Mouse (Mus musculus) intestine, embryonic 16.5 days (tissue): Measurements from ENCODE around the gene Eed. TPM values are rescaled to one million over a fixed set of nuclear protein-coding genes. Genes with fewer than 3 reads are reported as not detected.

Experiments used
- ATAC-seq: fragments of 200-750 bp; cut with Nextera tagmentation; 2 replicates; pipeline ENCODE4 v1.8.0; 2017; ENCODE audit warnings: moderate TSS enrichment, moderate library complexity
- H3K27ac ChIP-seq: fragments of 300-500 bp; sonication (generic); 2 replicates; pipeline ENCODE4 v1.5.1; 2014; ENCODE audit warnings: mild to moderate bottlenecking, low read length
- H3K27me3 ChIP-seq: fragments of 300-500 bp; sonication (generic); replicated peaks from 2 replicates; pipeline ENCODE4 v1.6.1; 2014; ENCODE audit warnings: low read length, control low read depth, mixed read lengths; ENCODE audit not compliant: control insufficient read depth, insufficient read depth
- H3K36me3 ChIP-seq: fragments of 300-500 bp; sonication (generic); 2 replicates; pipeline ENCODE4 v1.6.1; 2014; ENCODE audit warnings: low read length, control low read depth; ENCODE audit not compliant: control insufficient read depth, insufficient read depth
- H3K4me1 ChIP-seq: fragments of 300-500 bp; sonication (generic); 2 replicates; pipeline ENCODE4 v1.6.1; 2014; ENCODE audit warnings: low read length, control low read depth, mixed read lengths; ENCODE audit not compliant: control insufficient read depth, insufficient read depth
- H3K4me2 ChIP-seq: fragments of 300-500 bp; sonication (generic); 2 replicates; pipeline ENCODE4 v1.6.1; 2014; ENCODE audit warnings: low read depth, low read length, control low read depth
- H3K4me3 ChIP-seq: fragments of 300-500 bp; sonication (generic); 2 replicates; pipeline ENCODE4 v1.5.1; 2014; ENCODE audit warnings: mild to moderate bottlenecking, low read length
- H3K9ac ChIP-seq: fragments of 300-500 bp; sonication (generic); 2 replicates; pipeline ENCODE4 v1.6.1; 2014; ENCODE audit warnings: low read depth, low read length
- H3K9me3 ChIP-seq: fragments of 300-500 bp; sonication (generic); 2 replicates; pipeline ENCODE4 v1.6.1; 2016; ENCODE audit warnings: low read length, control low read depth; ENCODE audit not compliant: control insufficient read depth
- WGBS: fragments of 180-500 bp; shearing (Covaris S2); extraction: QIAGEN DNeasy Blood & Tissue Kit; methylation state at CpG from one replicate; pipeline ENCODE4 v1.1.7; 2014; 5-methylcytosine and 5-hydroxymethylcytosine counted together
- polyA plus RNA-seq: library from polyadenylated mRNA; unstranded; fragments of >200 nt; fragmentation: Nextera tagmentation; extraction: Ambion mirVana; gene quantifications from 2 replicates; pipeline ENCODE4 v1.2.1, GENCODE M21; 2015

The Eed gene
- polyA plus RNA-seq, 1 experiment from 2014 or later = 59.1 TPM

DNA sequence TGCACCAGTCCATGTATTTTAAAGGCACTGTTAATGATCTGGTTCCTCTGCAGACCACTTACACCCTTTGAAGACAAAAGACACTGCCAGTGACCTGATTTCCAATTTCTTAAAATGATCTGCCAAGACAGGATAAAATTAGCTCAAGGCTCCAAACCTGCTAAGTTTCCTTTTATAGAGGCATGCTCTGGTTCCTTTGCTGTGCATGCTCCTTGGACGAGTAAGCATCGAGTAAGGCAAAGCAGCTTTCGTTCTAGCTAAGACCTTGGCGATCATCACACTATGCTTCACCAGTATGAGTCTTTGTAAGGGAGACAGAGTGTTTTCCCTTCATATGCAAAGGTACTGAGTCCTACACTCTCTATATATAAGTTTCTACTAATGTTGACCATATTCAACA is 63.0 kb downstream of the Eed start:
- Histone ChIP-seq H3K36me3 (0 out of 2 replicates have a peak, but pooled peaks cover 7% of the 10 kb centered on the region), H3K4me3 (no peak overlapping the region), H3K9me3 (no peaks in the 10 kb centered on the region), H3K27me3 (no peaks in the 10 kb centered on the region), H3K4me1 (no peaks in the 10 kb centered on the region), H3K27ac (no peak overlapping the region), H3K4me2 (no peak overlapping the region), H3K9ac (no peak overlapping the region)
- no peak for ATAC-seq
- WGBS = 93% methylated on average over 4 of the region's 4 CpGs

DNA sequence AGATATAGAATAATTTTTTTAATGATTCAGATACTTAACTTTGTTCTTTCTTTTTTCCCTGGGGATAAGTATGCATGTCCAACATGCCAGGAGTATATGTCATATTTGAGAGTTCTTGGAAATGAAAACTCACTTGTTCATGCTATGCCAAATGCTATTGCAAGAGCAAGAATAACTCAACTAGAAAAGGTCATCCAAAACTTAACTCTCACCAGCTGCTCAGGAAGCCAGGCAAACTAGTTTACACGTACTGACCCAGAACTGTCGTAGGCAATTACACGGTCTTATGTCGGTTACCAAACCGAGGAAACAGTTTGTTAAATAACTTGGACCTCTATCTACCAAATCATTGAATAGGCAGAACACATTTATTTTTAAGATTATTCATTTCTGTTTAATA is 64.1 kb downstream of the Eed start:
- H3K27ac ChIP-seq = no peak overlapping the region
- H3K4me2 ChIP-seq = no peak overlapping the region
- no peak overlapping the region for H3K9ac ChIP-seq
- 90% methylated on average over 5 of the region's 5 CpGs for WGBS
- no peak for ATAC-seq
- no peaks in the 10 kb centered on the region for H3K4me1 ChIP-seq
- H3K36me3 ChIP-seq = 0 out of 2 replicates have a peak, but pooled peaks cover 7% of the 10 kb centered on the region
- H3K27me3 ChIP-seq = no peaks in the 10 kb centered on the region
- H3K4me3 ChIP-seq = no peak overlapping the region
- H3K9me3 ChIP-seq = no peaks in the 10 kb centered on the region

DNA sequence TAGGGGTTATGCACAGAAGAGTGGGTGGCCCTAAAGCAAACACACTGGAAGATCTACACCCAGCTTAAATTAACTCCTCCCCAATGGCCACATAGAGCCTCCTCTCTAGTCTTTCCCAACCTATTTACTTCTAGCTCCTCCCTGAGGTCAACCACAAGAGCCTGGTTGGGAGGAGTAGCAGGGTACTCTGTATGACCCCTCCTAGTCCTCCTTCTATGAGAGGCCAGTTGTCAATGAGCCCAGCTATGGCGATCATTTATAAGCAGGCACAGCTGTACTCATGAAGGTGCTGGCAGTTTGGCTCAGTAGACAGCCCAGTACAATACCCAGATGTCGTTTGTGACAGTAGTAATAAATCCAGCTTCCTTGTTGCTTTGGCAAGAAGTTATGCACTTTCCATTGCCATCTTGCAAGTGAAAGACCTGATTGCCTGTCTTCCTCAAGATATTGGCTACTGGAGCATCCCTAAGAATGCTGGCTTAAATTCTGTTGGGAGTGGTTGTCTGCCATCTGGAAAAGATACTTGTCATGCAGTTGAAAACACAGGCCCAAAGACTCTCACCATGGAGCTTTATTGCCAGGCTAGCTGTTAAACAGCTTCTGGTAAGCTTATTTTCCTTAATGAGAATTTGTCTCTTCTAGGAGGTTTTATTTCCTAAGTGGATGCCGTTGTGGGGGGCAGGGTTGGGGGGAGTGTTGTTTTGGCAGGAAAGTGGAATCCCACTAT is 67.2 kb downstream of the Eed start:
- Histone ChIP-seq H3K9me3 (no peaks in the 10 kb centered on the region), H3K9ac (no peak overlapping the region), H3K27ac (no peak overlapping the region), H3K4me3 (no peak overlapping the region), H3K27me3 (no peaks in the 10 kb centered on the region), H3K36me3 (0 out of 2 replicates have a peak, but pooled peaks cover 5% of the 10 kb centered on the region), H3K4me1 (no peaks in the 10 kb centered on the region), H3K4me2 (no peak overlapping the region)
- 70% methylated on average over 3 of the region's 3 CpGs for WGBS
- ATAC-seq = peak; percentile 53

DNA sequence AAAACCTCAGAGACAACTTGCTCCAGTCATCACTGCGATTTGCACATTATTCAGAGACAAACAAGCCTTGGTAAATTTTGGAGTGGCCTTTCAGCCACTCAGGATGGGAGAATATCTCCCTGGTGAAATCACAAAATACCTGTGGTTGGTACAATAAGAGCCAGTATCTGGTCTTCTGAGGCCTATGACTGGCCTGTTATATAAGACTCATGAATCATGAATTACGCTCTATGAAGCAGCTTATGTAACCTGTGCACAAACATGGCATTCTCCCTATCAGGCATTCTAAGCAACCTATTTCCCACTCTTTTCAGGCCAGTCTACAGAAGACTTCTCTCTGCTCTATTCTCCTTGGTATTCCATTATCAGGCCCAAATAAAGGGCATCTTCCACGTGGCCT is 68.4 kb downstream of the Eed start:
- no peak overlapping the region for H3K4me3 ChIP-seq
- WGBS = 83% methylated on average over 3 of the region's 3 CpGs
- H3K27me3 ChIP-seq = no peaks in the 10 kb centered on the region
- no peak overlapping the region for H3K27ac ChIP-seq
- H3K9me3 ChIP-seq = no peaks in the 10 kb centered on the region
- no peak for ATAC-seq
- no peaks in the 10 kb centered on the region for H3K4me1 ChIP-seq
- no peaks in the 10 kb centered on the region for H3K36me3 ChIP-seq
- no peak overlapping the region for H3K9ac ChIP-seq
- no peak overlapping the region for H3K4me2 ChIP-seq

DNA sequence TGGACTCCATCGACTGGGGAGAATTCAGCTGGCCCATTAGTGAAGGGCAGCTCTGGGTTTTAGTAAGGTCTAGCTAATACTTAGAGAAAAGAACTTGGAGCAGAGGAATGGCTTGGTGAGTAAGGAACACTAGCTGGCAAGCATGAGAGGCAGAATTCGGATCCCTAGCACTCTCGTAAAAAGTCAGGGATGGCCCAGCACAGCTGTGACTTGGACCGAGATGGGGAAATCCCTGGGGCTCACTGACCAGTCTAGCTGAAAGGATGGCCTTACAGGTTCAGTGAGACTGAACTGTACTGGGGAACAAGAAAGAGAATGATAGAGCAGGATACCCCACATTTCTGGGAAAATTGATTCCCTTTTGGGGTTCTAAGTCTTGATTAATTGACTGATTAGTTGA is 71.1 kb downstream of the Eed start:
- Histone ChIP-seq H3K27ac (no peak overlapping the region), H3K4me3 (no peak overlapping the region), H3K9me3 (no peaks in the 10 kb centered on the region), H3K27me3 (no peaks in the 10 kb centered on the region), H3K4me2 (no peak overlapping the region), H3K9ac (no peak overlapping the region), H3K4me1 (no peaks in the 10 kb centered on the region), H3K36me3 (no peaks in the 10 kb centered on the region)
- 75% methylated on average over 4 of the region's 4 CpGs for WGBS
- ATAC-seq = no peak

DNA sequence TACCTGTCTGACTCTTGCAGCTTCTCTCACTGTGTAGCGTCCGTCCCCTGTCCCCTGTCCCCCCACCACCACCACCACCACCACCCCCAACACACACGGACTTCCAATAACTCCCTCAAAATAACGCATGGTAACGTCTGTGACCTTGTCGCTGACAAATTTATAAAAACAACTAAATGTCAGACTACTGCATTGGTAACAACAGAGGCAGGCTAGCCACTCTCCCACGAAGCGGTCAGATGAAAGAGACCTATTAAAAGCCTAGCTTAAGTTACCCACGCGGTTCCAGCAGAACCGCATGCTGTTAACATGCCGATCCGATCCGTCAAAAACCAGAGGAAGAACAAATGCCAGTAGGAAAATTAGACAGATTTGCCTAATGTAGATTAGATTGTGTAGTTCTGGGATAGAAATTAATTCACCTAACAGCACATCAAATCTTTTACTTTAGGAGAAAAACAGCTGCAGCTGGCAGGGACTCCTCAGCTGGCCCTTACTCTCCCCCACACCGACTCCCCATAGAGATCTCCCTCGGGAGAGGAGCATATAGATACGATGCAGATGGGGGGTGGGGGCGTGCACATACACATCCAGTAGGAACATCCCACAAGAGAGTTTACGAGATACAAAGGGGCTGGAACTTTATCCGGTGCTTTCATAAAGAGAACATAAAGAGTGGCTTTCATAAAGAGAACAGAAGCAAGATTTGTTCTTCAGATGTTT is 71.7 kb downstream of the Eed start:
- Histone ChIP-seq H3K27ac (no peak overlapping the region), H3K27me3 (no peaks in the 10 kb centered on the region), H3K36me3 (no peaks in the 10 kb centered on the region), H3K4me1 (no peaks in the 10 kb centered on the region), H3K4me2 (no peak overlapping the region), H3K9ac (no peak overlapping the region), H3K4me3 (no peak overlapping the region), H3K9me3 (no peaks in the 10 kb centered on the region)
- ATAC-seq = no peak
- WGBS = 77% methylated on average over 20 of the region's 20 CpGs

DNA sequence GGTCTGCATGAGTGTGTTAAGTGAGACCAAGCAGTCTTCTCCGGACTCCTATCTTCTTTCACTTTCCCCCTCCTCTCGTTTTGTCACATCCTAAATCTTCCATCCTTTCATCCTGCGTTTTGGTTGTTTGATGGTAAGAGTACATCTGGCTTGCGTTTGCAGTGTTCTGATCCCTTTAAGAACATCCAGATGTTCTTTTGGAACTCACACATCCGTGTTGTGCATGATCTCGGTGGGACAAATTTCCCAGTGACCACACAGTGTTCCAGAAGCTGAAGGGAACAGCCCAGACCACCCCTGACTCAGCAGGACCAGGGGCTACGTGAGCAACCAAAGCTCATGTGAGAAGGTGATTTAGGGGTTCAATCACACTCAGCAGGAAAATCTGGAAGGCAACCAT is 72.4 kb downstream of the Eed start:
- H3K27me3 ChIP-seq = no peaks in the 10 kb centered on the region
- no peaks in the 10 kb centered on the region for H3K36me3 ChIP-seq
- no peak overlapping the region for H3K4me3 ChIP-seq
- no peaks in the 10 kb centered on the region for H3K4me1 ChIP-seq
- 56% methylated on average over 7 of the region's 7 CpGs for WGBS
- no peak overlapping the region for H3K4me2 ChIP-seq
- ATAC-seq = no peak
- no peak overlapping the region for H3K9ac ChIP-seq
- no peaks in the 10 kb centered on the region for H3K9me3 ChIP-seq
- no peak overlapping the region for H3K27ac ChIP-seq

DNA sequence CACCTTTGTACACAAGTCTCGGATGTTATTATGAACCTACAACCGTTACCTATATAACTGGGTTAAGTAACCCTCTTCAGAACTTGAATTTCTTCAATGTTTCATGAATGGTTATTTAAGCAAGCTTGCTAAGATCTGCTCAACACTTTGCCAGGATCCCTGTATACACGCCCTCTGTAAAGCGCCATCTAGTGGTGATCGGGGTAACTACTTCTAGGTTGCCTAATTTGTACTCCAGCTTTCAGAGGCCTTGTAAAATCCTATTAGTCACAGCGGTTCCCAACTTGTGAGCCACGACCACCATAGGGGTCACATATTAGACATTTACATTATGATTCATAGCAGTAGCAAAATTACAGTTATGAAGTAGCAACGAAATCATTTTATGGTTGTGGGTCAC is 72.8 kb downstream of the Eed start:
- no peak overlapping the region for H3K9ac ChIP-seq
- no peak overlapping the region for H3K27ac ChIP-seq
- H3K4me3 ChIP-seq = no peak overlapping the region
- H3K9me3 ChIP-seq = no peaks in the 10 kb centered on the region
- H3K4me1 ChIP-seq = no peaks in the 10 kb centered on the region
- ATAC-seq = peak; percentile 52; the same call in 1 of the 2 replicates
- H3K27me3 ChIP-seq = no peaks in the 10 kb centered on the region
- no peaks in the 10 kb centered on the region for H3K36me3 ChIP-seq
- H3K4me2 ChIP-seq = no peak overlapping the region
- WGBS = 27% methylated on average over 8 of the region's 8 CpGs
